Mouse (Mus musculus) heart, embryonic 14.5 days (tissue): ENCODE results near the gene Fam122a. TPM values are rescaled to one million over a fixed set of nuclear protein-coding genes. Genes with fewer than 3 reads are reported as not detected.
A peak's percentile ranks its signal among the peaks of the same experiment; 100 is the strongest.

Source experiments
- ATAC-seq: fragments of 200-750 bp; cut with Nextera tagmentation; 2 replicates; pipeline ENCODE4 v1.8.0; 2017; ENCODE audit warnings: low read depth, moderate TSS enrichment; ENCODE audit not compliant: insufficient number of reproducible peaks, insufficient read depth, low FRiP score
- H3K27ac ChIP-seq, 2 experiments: fragments of 200-500 bp in 1 of 2; fragments of 300-500 bp in 1 of 2; sonication (generic) in 1 of 2; replicated peaks in 1 of 2; 2 replicates each; pipeline ENCODE4 v1.5.1; 2012 to 2014; ENCODE audit warnings: low read depth in 2 of 2, low read length in 2 of 2, control low read depth in 1 of 2, mild to moderate bottlenecking in 1 of 2, mixed read lengths in 1 of 2; ENCODE audit not compliant: control insufficient read depth in 1 of 2, insufficient read depth in 1 of 2
- H3K27me3 ChIP-seq: fragments of 300-500 bp; sonication (generic); 2 replicates; pipeline ENCODE4 v1.6.1; 2014; ENCODE audit warnings: mild to moderate bottlenecking, low read length, control low read depth; ENCODE audit not compliant: control insufficient read depth, insufficient read depth
- H3K36me3 ChIP-seq: fragments of 300-500 bp; sonication (generic); 2 replicates; pipeline ENCODE4 v1.6.1; 2014; ENCODE audit warnings: mild to moderate bottlenecking, control low read depth, low read length, mixed read lengths; ENCODE audit not compliant: control insufficient read depth, insufficient read depth
- H3K4me1 ChIP-seq, 2 experiments: fragments of 200-500 bp in 1 of 2; fragments of 300-500 bp in 1 of 2; sonication (generic) in 1 of 2; 2 replicates each; pipeline ENCODE4 v1.6.1; 2012 to 2014; ENCODE audit warnings: low read length in 2 of 2, control low read depth in 1 of 2, mixed read lengths in 1 of 2; ENCODE audit not compliant: control insufficient read depth in 2 of 2, insufficient read depth in 2 of 2
- H3K4me2 ChIP-seq: fragments of 300-500 bp; sonication (generic); 2 replicates; pipeline ENCODE4 v1.6.1; 2014; ENCODE audit warnings: mild to moderate bottlenecking, low read length
- H3K4me3 ChIP-seq, 2 experiments: fragments of 200-500 bp in 1 of 2; fragments of 300-500 bp in 1 of 2; sonication (generic) in 1 of 2; 2 replicates each; pipeline ENCODE4 v1.5.1; 2012 to 2014; ENCODE audit warnings: low read length in 2 of 2, mild to moderate bottlenecking in 2 of 2, control low read depth in 1 of 2, low read depth in 1 of 2, moderate library complexity in 1 of 2; ENCODE audit not compliant: control insufficient read depth in 1 of 2, insufficient read depth in 1 of 2
- H3K9ac ChIP-seq: fragments of 300-500 bp; sonication (generic); 2 replicates; pipeline ENCODE4 v1.6.1; 2014; ENCODE audit warnings: mild to moderate bottlenecking, low read length
- H3K9me3 ChIP-seq: fragments of 300-500 bp; sonication (generic); 2 replicates; pipeline ENCODE4 v1.6.1; 2016; ENCODE audit warnings: low read length, control low read depth; ENCODE audit not compliant: control insufficient read depth
- whole genome bisulfite sequencing: fragments of 180-500 bp; shearing (Covaris S2); extraction: QIAGEN DNeasy Blood & Tissue Kit; methylation state at CpG from one replicate; pipeline ENCODE4 v1.1.7; 2014; 5-methylcytosine and 5-hydroxymethylcytosine counted together
- polyA plus RNA-seq: library from polyadenylated mRNA; unstranded; fragments of >200 nt; fragmentation: Nextera tagmentation; extraction: Ambion mirVana; gene quantifications from 2 replicates; pipeline ENCODE4 v1.2.1, GENCODE M21; 2014

The Fam122a gene
- 49.2 and 49.8 TPM in 2 replicates for polyA plus RNA-seq

GRCm38 (mm10) chr19:24476929-24477882 lies at the start of gene Fam122a:
Gene Fam122a, minus strand, starts transcription at chr19:24477356.
- H3K4me1 ChIP-seq, result peaks cover 4 to 22% of the 10 kb centered on the region in 2 experiments
- H3K4me2 ChIP-seq, result peak within 1 kb of the TSS; percentile 66
- peak within 1 kb of the TSS; percentile 85 for H3K9ac ChIP-seq
- peak within 1 kb of the TSS; percentile 93 to 97 for H3K27ac ChIP-seq
- 0 out of 2 replicates have a peak, but pooled peaks cover 3% of the 10 kb centered on the region for H3K36me3 ChIP-seq
- peak; percentile 88 for ATAC-seq
- no peaks in the 10 kb centered on the region for H3K27me3 ChIP-seq
- WGBS, result under 1% methylated on average over 91 of the region's 92 CpGs
- H3K9me3 ChIP-seq, result no peaks in the 10 kb centered on the region
- H3K4me3 ChIP-seq, result peak within 1 kb of the TSS; percentile 81 to 85

- Histone ChIP-seq H3K4me3 (no peak overlapping the region), H3K36me3 (no peaks in the 10 kb centered on the region), H3K4me2 (no peak overlapping the region), H3K27me3 (no peaks in the 10 kb centered on the region), H3K4me1 (peaks cover 18 to 62% of the 10 kb centered on the region in 2 experiments), H3K27ac (no peak overlapping the region), H3K9me3 (no peaks in the 10 kb centered on the region), H3K9ac (no peak overlapping the region)
- no peak for ATAC-seq
- 85% methylated on average over 15 of the region's 15 CpGs for WGBS
Observed at GRCm38 (mm10) chr19:24523476-24524313, 46.5 kb upstream of the Fam122a start.

- no peaks in the 10 kb centered on the region for H3K36me3 ChIP-seq
- H3K9ac ChIP-seq, result no peak overlapping the region
- no peak overlapping the region for H3K4me3 ChIP-seq
- peaks cover 17 to 49% of the 10 kb centered on the region in 2 experiments for H3K4me1 ChIP-seq
- H3K9me3 ChIP-seq, result no peaks in the 10 kb centered on the region
- H3K27ac ChIP-seq, result no peak overlapping the region
- no peaks in the 10 kb centered on the region for H3K27me3 ChIP-seq
- ATAC-seq, result no peak
- 47% methylated on average over 7 of the region's 7 CpGs for WGBS
- H3K4me2 ChIP-seq, result no peak overlapping the region
Observed at GRCm38 (mm10) chr19:24521997-24522396, 44.8 kb upstream of the Fam122a start.

- no peak for ATAC-seq
- Histone ChIP-seq H3K9ac (no peak overlapping the region), H3K27me3 (no peaks in the 10 kb centered on the region), H3K9me3 (no peaks in the 10 kb centered on the region), H3K27ac (peak overlapping the region in 1 of 2 experiments; percentile 15; a peak in 1 of 4 replicates), H3K36me3 (no peaks in the 10 kb centered on the region), H3K4me1 (peaks cover 18 to 42% of the 10 kb centered on the region in 2 experiments), H3K4me2 (no peak overlapping the region), H3K4me3 (no peak overlapping the region)
- 65% methylated on average over 9 of the region's 9 CpGs for WGBS
Observed at GRCm38 (mm10) chr19:24521146-24521545, 44.0 kb upstream of the Fam122a start.

GRCm38 (mm10) chr19:24519732-24520409 lies 42.7 kb upstream of the Fam122a start:
- H3K27me3 ChIP-seq, result no peaks in the 10 kb centered on the region

GRCm38 (mm10) chr19:24518384-24518783 lies 41.2 kb upstream of the Fam122a start:
- H3K27me3 ChIP-seq, result no peaks in the 10 kb centered on the region
- H3K27ac ChIP-seq, result no peak overlapping the region
- H3K9ac ChIP-seq, result no peak overlapping the region
- H3K4me1 ChIP-seq, result peaks cover 18 to 41% of the 10 kb centered on the region in 2 experiments
- H3K36me3 ChIP-seq, result no peaks in the 10 kb centered on the region
- no peak overlapping the region for H3K4me3 ChIP-seq
- H3K4me2 ChIP-seq, result no peak overlapping the region
- ATAC-seq, result no peak
- H3K9me3 ChIP-seq, result no peaks in the 10 kb centered on the region

More at GRCm38 (mm10) chr19:24519732-24520409, 42.7 kb upstream of the Fam122a start:
- Histone ChIP-seq H3K36me3 (no peaks in the 10 kb centered on the region), H3K9ac (no peak overlapping the region), H3K4me1 (peaks cover 18 to 42% of the 10 kb centered on the region in 2 experiments), H3K4me3 (no peak overlapping the region), H3K27ac (no peak overlapping the region; a peak in 1 of 4 replicates), H3K9me3 (no peaks in the 10 kb centered on the region), H3K4me2 (no peak overlapping the region)
- no peak for ATAC-seq
- 62% methylated on average over 6 of the region's 6 CpGs for WGBS

GRCm38 (mm10) chr19:24517057-24517456 lies 39.9 kb upstream of the Fam122a start:
- 32% methylated on average over 7 of the region's 7 CpGs for WGBS
- Histone ChIP-seq H3K36me3 (no peaks in the 10 kb centered on the region), H3K27ac (no peak overlapping the region), H3K4me3 (no peak overlapping the region), H3K9me3 (no peaks in the 10 kb centered on the region), H3K4me2 (no peak overlapping the region), H3K27me3 (no peaks in the 10 kb centered on the region), H3K9ac (no peak overlapping the region), H3K4me1 (peaks cover 24 to 43% of the 10 kb centered on the region in 2 experiments)
- ATAC-seq, result no peak
